Mouse (Mus musculus) forebrain, embryonic 12.5 days (tissue): ENCODE results near the gene Eda. TPM values are rescaled to one million over a fixed set of nuclear protein-coding genes. Genes with fewer than 3 reads are reported as not detected.
A peak's percentile ranks its signal among the peaks of the same experiment; 100 is the strongest.

Experiments
- ATAC-seq: fragments of 200-750 bp; cut with Nextera tagmentation; 2 replicates; pipeline ENCODE4 v1.8.0; 2017; ENCODE audit warnings: moderate TSS enrichment; ENCODE audit not compliant: low FRiP score
- H3K27ac ChIP-seq: fragments of 300-500 bp; sonication (generic); 2 replicates; pipeline ENCODE4 v1.5.1; 2016; ENCODE audit warnings: mild to moderate bottlenecking
- H3K27me3 ChIP-seq: fragments of 300-500 bp; sonication (generic); 2 replicates; pipeline ENCODE4 v1.6.1; 2016; ENCODE audit warnings: mild to moderate bottlenecking
- H3K36me3 ChIP-seq: fragments of 300-500 bp; sonication (generic); replicated peaks from 2 replicates; pipeline ENCODE4 v1.6.1; 2016; ENCODE audit warnings: mild to moderate bottlenecking
- H3K4me1 ChIP-seq: fragments of 300-500 bp; sonication (generic); 2 replicates; pipeline ENCODE4 v1.6.1; 2016
- H3K4me2 ChIP-seq: fragments of 300-500 bp; sonication (generic); 2 replicates; pipeline ENCODE4 v1.6.1; 2016; ENCODE audit warnings: mild to moderate bottlenecking, moderate library complexity
- H3K4me3 ChIP-seq: fragments of 300-500 bp; sonication (generic); replicated peaks from 2 replicates; pipeline ENCODE4 v1.5.1; 2016; ENCODE audit warnings: mild to moderate bottlenecking
- H3K9ac ChIP-seq: fragments of 300-500 bp; sonication (generic); 2 replicates; pipeline ENCODE4 v1.6.1; 2016; ENCODE audit warnings: mild to moderate bottlenecking
- H3K9me3 ChIP-seq: fragments of 300-500 bp; sonication (generic); 2 replicates; pipeline ENCODE4 v1.6.1; 2016
- WGBS: fragments of 180-500 bp; shearing (Covaris S2); methylation state at CpG from one replicate; pipeline ENCODE4 v1.1.7; 2016; 5-methylcytosine and 5-hydroxymethylcytosine counted together
- polyA plus RNA-seq: library from polyadenylated mRNA; unstranded; fragments of >200 nt; fragmentation: Nextera tagmentation; extraction: Ambion mirVana; gene quantifications from 2 replicates; pipeline ENCODE4 v1.2.1, GENCODE M21; 2016

Gene Eda
- 1.8 and 2.3 TPM in 2 replicates for polyA plus RNA-seq

- 14% methylated on average over 47 of the region's 49 CpGs for WGBS
These were observed at the start of gene Eda for GRCm38 (mm10) chrX:99975250-99975984. Eda (plus strand) TSS chrX:99975606.

GRCm38 (mm10) chrX:99961002-99961401 is 14.4 kb upstream of the Eda start:
- no peak overlapping the region for H3K4me3 ChIP-seq
- no peak overlapping the region for H3K9ac ChIP-seq
- H3K27ac ChIP-seq: no peak overlapping the region
- H3K9me3 ChIP-seq: no peaks in the 10 kb centered on the region
- H3K36me3 ChIP-seq: no peaks in the 10 kb centered on the region
- no peak overlapping the region for H3K4me2 ChIP-seq
- WGBS: 64% methylated on average over 4 of the region's 4 CpGs
- ATAC-seq: no peak
- H3K4me1 ChIP-seq: no peaks in the 10 kb centered on the region
- H3K27me3 ChIP-seq: peaks cover 25% of the 10 kb centered on the region

More at GRCm38 (mm10) chrX:99975250-99975984, at the start of gene Eda:
- peak within 1 kb of the TSS; percentile 51 for H3K9ac ChIP-seq
- 0 out of 2 replicates have a peak within 1 kb of the TSS, but pooled peaks have one; percentile 36 for H3K27ac ChIP-seq
- peak within 1 kb of the TSS; percentile 50 for H3K4me3 ChIP-seq
- no peaks in the 10 kb centered on the region for H3K4me1 ChIP-seq
- peak; percentile 97 for ATAC-seq
- H3K9me3 ChIP-seq: no peaks in the 10 kb centered on the region
- H3K36me3 ChIP-seq: no peaks in the 10 kb centered on the region
- peak within 1 kb of the TSS; percentile 78 for H3K4me2 ChIP-seq
- H3K27me3 ChIP-seq: peaks cover 26% of the 10 kb centered on the region

GRCm38 (mm10) chrX:99970111-99970510 is 5.3 kb upstream of the Eda start:
- WGBS: 88% methylated on average over 1 of the region's 1 CpGs

GRCm38 (mm10) chrX:99974381-99974780 is 1.0 kb upstream of the Eda start:
- Histone ChIP-seq H3K9ac (no peak overlapping the region), H3K27ac (no peak overlapping the region), H3K9me3 (no peaks in the 10 kb centered on the region), H3K4me1 (no peaks in the 10 kb centered on the region), H3K27me3 (peaks cover 30% of the 10 kb centered on the region), H3K4me2 (no peak overlapping the region), H3K36me3 (no peaks in the 10 kb centered on the region), H3K4me3 (no peak overlapping the region)
- 49% methylated on average over 3 of the region's 3 CpGs for WGBS
- ATAC-seq: no peak

More at GRCm38 (mm10) chrX:99970111-99970510, 5.3 kb upstream of the Eda start:
- H3K9ac ChIP-seq: no peak overlapping the region
- H3K4me1 ChIP-seq: no peaks in the 10 kb centered on the region
- no peak overlapping the region for H3K27ac ChIP-seq
- H3K4me2 ChIP-seq: no peak overlapping the region
- peaks cover 21% of the 10 kb centered on the region; the same call in 1 of the 2 replicates for H3K27me3 ChIP-seq
- H3K9me3 ChIP-seq: no peaks in the 10 kb centered on the region
- H3K36me3 ChIP-seq: no peaks in the 10 kb centered on the region
- ATAC-seq: no peak
- H3K4me3 ChIP-seq: no peak overlapping the region

GRCm38 (mm10) chrX:99974803-99975202 is 603 bp upstream of the Eda start:
- H3K27ac ChIP-seq: no peak overlapping the region
- H3K27me3 ChIP-seq: peaks cover 28% of the 10 kb centered on the region
- H3K4me3 ChIP-seq: peak overlapping the region; percentile 50
- no peaks in the 10 kb centered on the region for H3K9me3 ChIP-seq
- ATAC-seq: peak; percentile 51; the same call in 1 of the 2 replicates
- 35% methylated on average over 5 of the region's 5 CpGs for WGBS
- H3K36me3 ChIP-seq: no peaks in the 10 kb centered on the region
- H3K4me2 ChIP-seq: peak overlapping the region; percentile 78
- H3K9ac ChIP-seq: no peak overlapping the region
- H3K4me1 ChIP-seq: no peaks in the 10 kb centered on the region

GRCm38 (mm10) chrX:99975985-99976924 is 849 bp downstream of the Eda start:
- Histone ChIP-seq H3K4me1 (no peaks in the 10 kb centered on the region), H3K9me3 (no peaks in the 10 kb centered on the region), H3K9ac (peak overlapping the region; percentile 51), H3K27ac (0 out of 2 replicates have a peak overlapping the region, but pooled peaks have one; percentile 36), H3K4me2 (peak overlapping the region; percentile 78), H3K4me3 (peak overlapping the region; percentile 50), H3K27me3 (peaks cover 26% of the 10 kb centered on the region), H3K36me3 (no peaks in the 10 kb centered on the region)
- peak; percentile 21; the same call in 1 of the 2 replicates for ATAC-seq
- WGBS: 24% methylated on average over 44 of the region's 48 CpGs

- WGBS: 82% methylated on average over 2 of the region's 2 CpGs
- no peak overlapping the region for H3K4me3 ChIP-seq
- no peaks in the 10 kb centered on the region for H3K9me3 ChIP-seq
- no peak overlapping the region for H3K4me2 ChIP-seq
- no peaks in the 10 kb centered on the region for H3K36me3 ChIP-seq
- peaks cover 26% of the 10 kb centered on the region for H3K27me3 ChIP-seq
- H3K27ac ChIP-seq: no peak overlapping the region
- no peak for ATAC-seq
- H3K9ac ChIP-seq: no peak overlapping the region
- H3K4me1 ChIP-seq: no peaks in the 10 kb centered on the region
These were observed 2.9 kb downstream of the Eda start for GRCm38 (mm10) chrX:99978354-99978753.

GRCm38 (mm10) chrX:99993434-99993833 is 18.0 kb downstream of the Eda start:
- no peak for ATAC-seq
- Histone ChIP-seq H3K36me3 (no peaks in the 10 kb centered on the region), H3K27me3 (no peaks in the 10 kb centered on the region), H3K4me1 (no peaks in the 10 kb centered on the region), H3K9me3 (no peaks in the 10 kb centered on the region), H3K27ac (no peak overlapping the region), H3K4me3 (no peak overlapping the region), H3K4me2 (no peak overlapping the region), H3K9ac (no peak overlapping the region)
- WGBS: 79% methylated on average over 1 of the region's 1 CpGs

GRCm38 (mm10) chrX:99999342-99999741 is 23.9 kb downstream of the Eda start:
- WGBS: 84% methylated on average over 2 of the region's 2 CpGs
- no peak overlapping the region for H3K9ac ChIP-seq
- no peak overlapping the region for H3K27ac ChIP-seq
- H3K36me3 ChIP-seq: no peaks in the 10 kb centered on the region
- no peak for ATAC-seq
- H3K9me3 ChIP-seq: no peaks in the 10 kb centered on the region
- no peaks in the 10 kb centered on the region for H3K27me3 ChIP-seq
- H3K4me1 ChIP-seq: no peaks in the 10 kb centered on the region
- no peak overlapping the region for H3K4me2 ChIP-seq
- no peak overlapping the region for H3K4me3 ChIP-seq

- Histone ChIP-seq H3K4me1 (no peaks in the 10 kb centered on the region), H3K4me3 (no peak overlapping the region), H3K9ac (no peak overlapping the region), H3K9me3 (no peaks in the 10 kb centered on the region), H3K4me2 (no peak overlapping the region), H3K27ac (no peak overlapping the region), H3K36me3 (no peaks in the 10 kb centered on the region), H3K27me3 (no peaks in the 10 kb centered on the region)
- ATAC-seq: no peak
- WGBS: 55% methylated on average over 1 of the region's 1 CpGs
These were observed 143.0 kb downstream of the Eda start for GRCm38 (mm10) chrX:100118362-100118761.

- H3K36me3 ChIP-seq: no peaks in the 10 kb centered on the region
- H3K27ac ChIP-seq: no peak overlapping the region
- 0 out of 2 replicates have a peak, but pooled peaks cover 4% of the 10 kb centered on the region for H3K27me3 ChIP-seq
- WGBS: 33% methylated on average over 2 of the region's 2 CpGs
- H3K4me2 ChIP-seq: no peak overlapping the region
- H3K9ac ChIP-seq: no peak overlapping the region
- no peaks in the 10 kb centered on the region for H3K4me1 ChIP-seq
- H3K4me3 ChIP-seq: no peak overlapping the region
- H3K9me3 ChIP-seq: no peaks in the 10 kb centered on the region
- no peak for ATAC-seq
These were observed 219.9 kb downstream of the Eda start for GRCm38 (mm10) chrX:100195286-100195685.

GRCm38 (mm10) chrX:100313652-100314051 is 338.2 kb downstream of the Eda start:
- Histone ChIP-seq H3K4me1 (no peaks in the 10 kb centered on the region), H3K9ac (no peak overlapping the region), H3K27ac (no peak overlapping the region), H3K36me3 (no peaks in the 10 kb centered on the region), H3K9me3 (no peaks in the 10 kb centered on the region), H3K4me2 (no peak overlapping the region), H3K4me3 (no peak overlapping the region), H3K27me3 (no peaks in the 10 kb centered on the region)
- ATAC-seq: no peak
